Mouse (Mus musculus) left cerebral cortex, adult 11 months (tissue): ENCODE data around the gene Tbc1d22a.

ENCODE experiments used
- DNase-seq: peaks from one replicate; pipeline ENCODE4 v3.0.0; 2022; ENCODE audit warnings: low spot score

Tbc1d22a gene

DNA sequence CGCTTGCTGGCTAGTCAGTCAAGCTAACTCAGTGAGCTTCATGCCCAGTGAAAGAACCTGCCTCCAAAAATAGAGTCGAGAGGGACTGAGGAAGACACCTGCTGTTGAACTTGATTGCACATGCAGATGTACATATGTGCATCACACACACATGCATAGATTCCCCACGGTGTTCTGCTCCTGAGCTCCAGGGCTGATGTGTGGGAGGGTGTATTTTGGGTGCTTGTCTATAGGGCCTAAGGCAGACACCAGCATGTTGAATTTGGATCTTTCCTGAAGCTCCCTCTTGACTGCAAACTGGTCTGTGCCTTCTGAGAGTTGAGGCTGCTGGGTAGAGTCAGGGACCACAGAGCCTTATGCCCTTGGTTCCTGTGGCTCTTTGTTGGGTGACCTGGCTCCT is 23.8 kb downstream of the Tbc1d22a start:
- DNase-seq: no peak

DNA sequence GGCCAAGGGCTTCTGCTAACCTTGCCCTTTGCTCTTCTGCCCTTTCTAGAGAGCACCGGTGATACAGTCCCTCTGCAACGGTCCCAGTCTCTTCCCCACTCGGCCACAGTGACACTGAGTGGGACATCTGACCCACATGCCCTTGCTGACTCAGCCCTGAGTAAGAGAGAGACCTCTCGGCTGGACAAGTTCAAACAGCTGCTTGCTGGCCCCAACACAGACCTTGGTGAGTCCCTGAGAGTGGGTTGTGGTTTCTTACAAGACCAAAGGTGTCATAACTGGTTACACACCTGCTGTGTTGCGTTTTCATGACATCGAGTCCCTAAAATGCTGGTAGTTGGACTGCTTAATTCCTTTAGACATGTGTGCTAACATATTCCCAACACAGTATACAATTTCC is 24.8 kb downstream of the Tbc1d22a start:
- no peak for DNase-seq

DNA sequence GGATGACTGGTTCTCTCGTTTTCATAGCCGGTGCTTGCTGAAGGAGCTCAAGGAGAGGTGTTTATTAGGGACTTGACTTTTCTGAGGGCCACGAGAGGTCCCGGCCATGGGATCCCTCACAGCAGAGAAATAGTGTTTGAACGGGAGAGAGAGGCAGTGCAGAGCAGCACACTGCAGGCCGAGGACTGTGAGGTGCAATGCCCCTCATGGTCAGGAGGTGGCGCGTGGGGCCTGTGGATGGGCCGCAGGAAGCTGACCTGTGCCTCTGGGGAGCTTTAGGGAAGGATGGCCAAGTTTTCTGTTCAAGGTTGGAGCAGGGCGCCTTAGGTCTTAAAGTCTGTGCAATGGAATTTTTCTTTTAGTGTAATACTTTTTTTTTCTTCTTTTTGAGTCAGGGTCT is 25.5 kb downstream of the Tbc1d22a start:
- DNase-seq: no peak

DNA sequence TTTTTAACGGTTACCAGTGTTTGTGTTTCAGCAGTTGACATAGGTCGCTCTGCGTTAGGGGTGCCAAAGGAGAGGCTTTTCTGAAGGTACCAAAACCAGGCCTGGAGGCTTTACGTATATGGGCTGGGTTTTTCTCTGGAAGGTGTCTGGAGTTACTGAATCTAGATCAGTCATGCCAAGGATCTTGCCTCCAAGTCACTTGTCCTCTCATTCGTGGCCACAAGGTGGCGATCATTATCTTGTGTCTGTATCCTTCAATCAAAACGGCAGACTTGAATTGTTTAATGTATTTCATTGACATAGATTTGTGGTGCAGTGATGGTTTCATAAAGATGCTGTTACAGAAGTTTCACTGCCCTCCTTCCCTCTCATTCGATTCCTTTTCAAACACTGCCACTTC is 29.4 kb downstream of the Tbc1d22a start:
- no peak for DNase-seq

DNA sequence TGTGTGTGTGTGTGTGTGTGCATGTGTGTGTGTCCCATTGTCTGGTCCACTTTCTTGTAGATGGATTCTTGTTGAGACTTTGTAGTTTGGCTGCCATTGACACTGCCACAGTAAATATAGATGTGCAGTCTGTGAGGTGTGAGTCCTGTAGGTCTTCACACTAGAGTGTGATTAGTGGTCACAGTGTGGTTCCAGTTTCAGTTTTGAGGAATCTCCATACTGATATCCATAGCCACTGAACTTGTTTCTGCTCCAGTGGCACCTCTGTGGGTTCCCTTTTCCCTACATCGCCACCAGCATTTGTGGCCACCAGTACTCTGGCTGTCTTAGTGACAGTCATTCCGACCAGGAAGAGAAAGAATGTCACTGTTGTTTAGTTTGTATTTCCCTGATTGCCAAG is 30.1 kb downstream of the Tbc1d22a start:
- no peak for DNase-seq

DNA sequence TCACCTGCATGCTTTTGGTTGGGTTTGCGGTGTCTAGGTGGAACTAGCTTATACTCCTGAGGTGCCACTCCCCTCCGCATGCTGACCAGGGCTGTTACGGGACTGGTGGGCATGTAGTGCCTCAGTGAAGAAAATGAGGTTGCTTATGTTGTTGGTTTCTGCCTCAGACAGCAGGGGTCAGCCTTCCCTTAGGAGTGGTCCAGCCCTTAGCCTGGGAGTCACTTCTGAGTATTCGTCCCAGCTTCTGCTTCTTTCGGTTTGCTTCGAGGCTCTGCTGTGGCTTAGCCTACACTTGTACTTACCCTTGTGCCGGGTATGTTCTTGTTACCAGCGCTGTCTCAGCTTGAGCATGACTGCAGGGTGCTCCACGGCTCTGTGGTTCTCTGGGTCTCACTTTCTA is 36.0 kb downstream of the Tbc1d22a start:
- DNase-seq: no peak

DNA sequence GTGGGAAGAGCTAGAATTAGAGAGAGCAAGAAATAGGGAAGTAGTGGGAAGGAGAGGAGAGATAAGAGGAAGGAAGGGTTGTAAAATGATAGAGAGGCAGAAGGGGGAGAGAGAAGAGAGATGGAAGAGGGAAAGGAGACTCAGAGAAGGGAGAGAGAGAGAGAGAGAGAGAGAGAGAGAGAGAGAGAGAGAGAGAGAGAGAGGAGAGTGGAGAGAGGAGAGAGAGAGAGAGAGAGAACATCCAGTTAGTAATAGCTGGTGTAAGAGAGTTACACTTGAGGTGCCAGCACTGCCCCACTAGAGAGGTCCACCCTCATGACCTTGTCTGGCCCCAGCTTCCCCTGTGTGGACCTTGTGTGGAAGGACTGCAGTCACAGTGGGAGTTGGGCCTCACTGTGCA is 37.9 kb downstream of the Tbc1d22a start:
- DNase-seq: no peak

DNA sequence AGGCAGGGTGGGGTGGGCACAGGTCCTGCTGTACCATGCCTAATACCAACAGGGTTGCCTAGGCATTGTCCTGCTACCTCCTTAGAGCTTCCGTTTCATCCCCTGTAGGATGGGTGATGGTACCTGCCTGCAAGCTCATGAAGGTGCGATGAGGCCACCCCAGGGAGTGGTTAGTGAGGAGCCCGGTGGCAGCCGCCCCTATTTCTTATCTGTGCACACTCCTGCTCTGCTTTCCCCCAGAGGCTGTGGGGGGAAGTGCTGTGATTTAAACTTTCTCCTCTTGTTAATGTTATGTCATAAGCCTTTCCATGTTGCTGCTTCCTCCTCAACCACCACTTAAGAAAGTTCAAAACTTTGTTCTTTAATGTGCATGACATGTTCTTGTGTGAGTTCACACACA is 38.4 kb downstream of the Tbc1d22a start:
- no peak for DNase-seq

DNA sequence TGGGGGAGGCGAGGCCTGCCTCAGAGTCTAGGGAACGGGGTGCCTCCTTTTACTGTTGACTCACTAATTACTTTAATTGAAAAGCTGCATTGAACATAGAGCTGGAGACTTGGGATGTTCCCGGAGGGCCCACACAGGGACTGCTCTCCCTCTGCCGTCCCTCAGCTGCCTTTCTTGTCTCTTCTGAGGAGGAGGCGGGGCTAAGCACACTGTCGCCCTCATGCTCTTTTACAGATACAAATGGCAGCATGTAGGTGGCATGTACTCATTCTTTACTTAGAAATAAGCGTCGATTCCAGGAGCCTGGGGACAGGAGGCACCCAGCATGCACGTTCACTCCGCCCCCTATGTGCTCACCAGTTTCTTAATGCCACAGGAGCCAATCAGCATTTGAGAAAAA is 39.2 kb downstream of the Tbc1d22a start:
- no peak for DNase-seq

DNA sequence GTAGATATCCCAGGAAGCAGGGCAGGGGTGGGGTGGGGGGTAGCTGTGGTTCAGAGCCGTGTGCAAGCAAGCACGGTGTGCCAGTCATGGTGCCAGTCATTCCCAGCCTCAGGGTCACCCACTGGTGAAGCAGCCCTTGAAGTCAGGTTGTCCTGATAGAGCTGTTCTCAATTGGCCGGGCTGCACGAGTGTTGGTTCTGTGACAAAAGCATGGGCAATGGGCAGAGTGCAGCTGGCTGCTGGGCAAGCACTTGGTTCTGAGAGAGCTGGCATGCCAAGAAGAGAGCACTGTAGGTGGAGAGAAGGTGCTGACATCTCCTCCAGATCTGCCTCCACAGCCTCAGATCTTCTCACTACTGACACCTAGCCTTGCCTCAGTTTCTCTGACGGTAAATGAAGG is 41.9 kb downstream of the Tbc1d22a start:
- no peak for DNase-seq

DNA sequence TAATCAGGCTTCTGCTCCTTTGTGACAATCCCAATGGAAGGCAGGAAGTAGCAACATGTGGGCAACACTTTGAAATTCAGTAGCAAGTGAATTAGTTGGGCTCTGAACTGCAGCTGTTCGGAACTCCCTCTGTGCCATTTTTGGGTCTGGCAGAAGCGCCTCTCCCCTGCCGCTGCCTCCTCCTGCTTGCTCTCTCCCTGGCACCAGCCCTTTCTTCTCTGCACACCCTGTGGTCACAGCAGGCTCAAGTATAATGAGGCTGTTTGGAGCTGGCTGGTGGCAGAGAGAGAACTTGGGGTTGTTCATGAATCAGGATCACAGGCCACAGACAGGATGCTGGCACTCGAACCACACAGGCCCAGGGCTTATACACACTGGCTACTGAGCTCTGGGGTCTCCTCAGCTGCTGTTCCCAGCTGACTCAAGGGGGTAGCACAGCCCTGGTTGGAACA is 42.5 kb downstream of the Tbc1d22a start:
- no peak for DNase-seq

DNA sequence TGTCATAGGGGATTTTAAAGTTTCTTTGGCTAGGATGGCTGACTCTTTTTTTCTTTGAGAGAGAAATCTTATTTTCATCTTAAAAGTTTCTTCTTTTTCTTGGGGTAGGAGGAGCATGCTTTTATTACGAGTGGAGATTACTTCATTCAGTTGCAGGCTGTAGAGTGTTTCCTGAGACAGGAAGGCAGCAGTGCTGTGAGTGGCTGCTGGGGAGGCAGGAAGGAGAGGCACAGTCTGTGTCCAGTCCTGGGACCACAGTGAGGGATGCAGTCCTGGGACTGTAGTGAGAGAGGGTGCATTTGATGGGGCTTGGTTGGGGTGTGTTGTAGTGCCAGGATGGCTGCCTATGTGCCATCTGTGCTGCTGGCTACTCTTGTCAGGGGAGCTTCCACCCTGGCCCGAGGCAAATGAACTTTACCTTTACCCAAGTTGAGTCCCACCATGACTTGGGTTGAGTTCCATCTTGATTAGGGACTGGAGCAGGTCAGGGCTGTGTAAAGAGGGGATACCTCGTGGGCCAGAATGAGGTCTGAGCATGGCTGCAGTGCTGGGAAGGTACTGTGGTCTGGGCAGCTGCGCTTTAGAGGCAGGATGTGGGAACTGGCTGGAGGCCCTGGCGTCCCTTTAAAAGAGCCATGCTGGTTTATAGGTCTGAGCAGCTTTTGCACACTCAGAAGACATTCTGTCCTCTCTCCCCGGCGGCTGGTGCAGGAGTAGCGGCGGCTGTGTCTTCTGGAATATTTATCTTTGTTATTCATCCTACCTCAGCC is 43.8 kb downstream of the Tbc1d22a start:
- DNase-seq: no peak

DNA sequence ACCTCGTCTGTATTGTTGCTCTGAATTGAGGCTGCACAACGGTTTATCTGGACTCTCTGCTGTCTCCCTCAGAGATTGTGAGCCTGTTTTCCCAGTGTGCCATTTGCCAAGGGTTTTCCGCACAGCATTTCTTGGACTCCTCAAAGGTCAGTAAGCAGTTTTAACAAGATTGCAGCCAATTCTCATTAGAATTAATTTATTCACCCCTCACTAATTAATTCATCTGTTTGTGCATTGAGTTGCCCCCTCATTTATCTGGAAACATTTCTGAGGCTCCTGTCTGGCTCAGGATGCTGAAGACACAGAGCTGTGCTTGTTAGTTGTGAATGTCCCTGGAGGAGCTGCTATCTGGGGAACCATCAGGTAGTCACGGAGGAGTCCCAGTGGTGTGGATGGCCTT is 45.0 kb downstream of the Tbc1d22a start:
- no peak for DNase-seq

DNA sequence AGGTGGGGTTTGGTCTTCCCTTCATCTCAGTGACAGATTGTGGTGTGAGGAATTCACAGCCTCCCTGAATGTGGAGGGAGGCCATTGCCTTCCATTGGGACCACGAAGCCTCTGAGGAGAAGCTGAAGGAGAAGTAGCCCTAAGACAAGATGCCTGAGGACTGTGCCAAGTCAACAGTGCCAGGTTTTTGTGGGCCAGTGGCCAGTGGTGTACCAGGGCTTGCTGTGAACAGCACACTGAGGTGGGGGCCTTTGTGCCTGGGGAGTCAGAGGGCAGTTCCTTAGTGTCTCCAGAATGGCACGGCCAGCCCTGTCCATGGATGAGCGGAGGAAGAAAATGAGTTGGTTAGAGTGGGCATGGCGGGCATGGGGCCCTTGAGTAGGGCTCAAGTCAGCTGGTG is 45.9 kb downstream of the Tbc1d22a start:
- DNase-seq: no peak

DNA sequence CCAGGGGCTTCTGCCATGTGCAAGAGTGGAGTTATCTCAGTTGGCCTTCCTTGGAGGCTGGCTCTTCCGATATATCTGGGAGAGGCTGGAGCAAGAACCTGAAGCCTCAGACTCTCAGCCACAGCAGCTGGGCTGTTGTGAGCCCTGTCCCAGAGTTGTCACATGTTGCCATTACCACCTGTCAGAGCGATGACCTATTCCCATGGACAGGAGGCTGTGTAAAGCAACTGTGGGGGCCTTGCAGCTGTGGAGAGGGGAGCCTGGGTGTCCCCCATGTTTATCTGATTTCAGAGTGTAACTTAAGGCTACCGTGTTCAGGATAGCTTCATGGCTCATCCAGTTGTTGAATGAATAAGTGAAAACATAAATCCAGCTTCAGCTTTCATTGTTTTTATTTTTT is 50.1 kb downstream of the Tbc1d22a start:
- DNase-seq: no peak

DNA sequence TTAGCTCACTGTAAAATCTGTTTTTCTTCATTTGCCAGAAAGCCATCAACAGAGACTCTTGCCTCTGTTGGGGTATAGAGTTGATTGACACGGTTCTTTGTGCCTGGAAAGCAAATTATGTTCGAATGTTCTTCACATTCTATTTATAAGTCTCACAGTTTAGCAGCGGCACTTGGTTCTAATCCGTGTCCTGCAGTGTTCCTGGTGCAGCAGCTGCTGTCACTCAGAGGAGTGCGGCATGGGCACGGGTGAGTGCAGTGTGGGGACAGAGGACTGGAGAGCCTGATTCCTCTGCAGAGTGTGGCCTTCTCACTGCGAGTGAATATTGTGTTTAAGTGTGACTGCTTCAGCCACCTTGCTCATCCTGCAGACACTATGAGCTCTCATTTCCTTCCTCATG is 50.5 kb downstream of the Tbc1d22a start:
- no peak for DNase-seq

DNA sequence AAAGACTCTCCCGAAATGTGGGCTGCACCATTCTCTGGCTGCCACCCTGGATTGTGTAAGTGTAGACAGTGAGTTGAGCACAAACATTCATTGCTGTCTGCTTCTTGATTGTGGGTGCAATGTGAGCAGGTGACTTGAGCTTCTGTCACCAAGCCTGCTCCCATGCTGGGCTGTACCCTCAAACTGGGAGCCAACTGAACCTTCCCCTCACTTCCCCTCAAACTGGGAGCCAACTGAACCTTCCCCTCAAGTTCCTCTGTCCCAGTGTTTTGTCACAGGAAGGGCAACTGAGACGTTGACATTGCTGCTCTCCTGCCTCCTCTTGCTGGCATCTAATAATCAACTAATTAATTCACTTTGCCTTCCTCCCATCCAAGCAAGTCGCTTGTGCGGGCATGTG is 52.7 kb downstream of the Tbc1d22a start:
- DNase-seq: no peak

DNA sequence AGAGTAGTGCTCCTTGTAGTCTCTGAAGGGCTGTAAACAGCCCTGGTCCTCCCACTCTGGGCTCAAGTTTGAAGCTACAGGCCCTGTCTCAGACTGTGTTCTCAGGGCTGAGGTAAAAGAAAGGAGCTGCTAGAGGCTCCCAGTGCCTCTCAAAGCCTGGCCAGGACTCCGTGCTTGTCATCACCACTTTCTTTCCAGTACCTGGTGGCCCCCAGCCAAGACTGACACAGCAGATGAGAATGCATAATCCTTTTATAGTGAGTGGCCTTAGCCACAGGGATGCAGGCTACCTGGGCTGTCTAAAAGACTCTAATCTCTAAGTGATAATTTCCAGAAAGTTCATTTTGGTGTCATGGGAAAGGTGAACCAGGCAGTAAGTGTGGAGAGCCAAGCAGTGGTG is 54.3 kb downstream of the Tbc1d22a start:
- no peak for DNase-seq

DNA sequence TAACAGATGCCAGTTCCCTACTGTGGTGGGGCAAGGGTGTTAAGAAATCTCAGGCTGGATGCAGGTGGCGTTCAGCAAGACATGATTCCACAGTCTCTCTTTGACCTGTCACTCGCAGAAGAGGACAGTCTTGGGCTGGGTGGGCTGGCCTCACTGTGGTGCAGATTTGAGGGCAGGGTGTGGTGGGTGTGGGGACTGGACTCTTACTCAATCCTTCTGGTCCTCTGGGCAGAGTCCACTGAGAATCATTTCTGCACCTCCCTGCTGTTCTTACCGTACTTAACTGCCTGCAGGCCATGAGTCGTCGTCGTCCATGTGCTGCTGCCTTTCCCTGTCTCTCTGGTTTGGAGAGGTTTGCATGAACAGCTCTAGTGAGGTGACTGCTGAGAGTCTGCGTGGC is 61.5 kb downstream of the Tbc1d22a start:
- DNase-seq: no peak

DNA sequence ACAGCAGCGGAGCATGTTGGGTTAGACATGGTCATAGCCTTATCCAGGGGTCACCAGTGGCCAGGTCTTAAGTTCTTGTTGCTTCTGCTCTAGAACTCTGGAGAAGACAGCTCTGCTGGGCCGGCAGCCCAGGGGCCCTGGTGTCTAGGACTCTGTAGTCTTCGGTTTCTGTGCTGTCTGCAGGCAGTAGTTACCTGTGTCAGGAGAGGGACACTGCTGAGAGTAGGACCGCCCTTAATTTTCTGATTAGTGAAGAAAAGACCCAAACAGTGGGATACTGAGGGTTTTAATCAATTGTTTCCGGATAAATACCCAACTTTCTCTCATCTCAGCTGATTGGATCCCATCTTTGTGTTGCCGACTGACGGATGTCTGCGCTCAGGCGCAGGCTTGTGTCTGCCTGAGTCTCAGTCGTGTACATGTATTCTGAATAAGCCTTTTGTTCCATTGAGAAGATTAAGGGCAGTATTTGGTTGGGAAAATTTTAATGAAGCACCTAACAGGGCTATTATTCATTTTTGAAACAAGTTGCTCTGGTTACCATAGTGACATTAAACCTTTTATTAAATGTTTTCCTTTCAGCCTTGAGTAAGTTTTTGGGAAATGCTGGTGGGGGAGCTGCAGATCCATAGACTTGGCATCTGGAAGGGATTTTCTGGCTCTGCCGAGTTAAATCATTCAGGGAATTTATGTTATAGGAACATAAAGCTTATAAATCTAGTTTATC is 62.4 kb downstream of the Tbc1d22a start:
- DNase-seq: no peak

DNA sequence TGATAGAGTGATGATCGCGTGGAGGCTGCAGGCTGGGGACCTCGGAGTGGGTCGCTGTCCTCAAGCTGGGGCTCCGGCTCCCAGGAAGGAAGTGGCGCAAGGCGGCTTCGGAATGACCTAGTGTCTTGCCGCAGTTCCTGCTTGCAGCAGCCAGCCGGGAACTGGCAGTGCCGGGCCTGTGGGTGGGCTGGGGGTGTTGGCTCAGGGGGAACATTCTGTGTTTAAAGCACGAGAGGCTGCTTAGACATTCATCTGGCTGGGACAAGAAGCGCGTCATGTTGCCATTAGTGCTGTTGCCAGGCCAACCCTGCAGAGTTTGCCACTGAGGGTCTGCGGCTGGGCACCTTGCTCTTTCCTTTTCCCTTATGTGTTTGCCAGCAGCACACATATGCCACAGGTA is 63.2 kb downstream of the Tbc1d22a start:
- peak; percentile 53 for DNase-seq

DNA sequence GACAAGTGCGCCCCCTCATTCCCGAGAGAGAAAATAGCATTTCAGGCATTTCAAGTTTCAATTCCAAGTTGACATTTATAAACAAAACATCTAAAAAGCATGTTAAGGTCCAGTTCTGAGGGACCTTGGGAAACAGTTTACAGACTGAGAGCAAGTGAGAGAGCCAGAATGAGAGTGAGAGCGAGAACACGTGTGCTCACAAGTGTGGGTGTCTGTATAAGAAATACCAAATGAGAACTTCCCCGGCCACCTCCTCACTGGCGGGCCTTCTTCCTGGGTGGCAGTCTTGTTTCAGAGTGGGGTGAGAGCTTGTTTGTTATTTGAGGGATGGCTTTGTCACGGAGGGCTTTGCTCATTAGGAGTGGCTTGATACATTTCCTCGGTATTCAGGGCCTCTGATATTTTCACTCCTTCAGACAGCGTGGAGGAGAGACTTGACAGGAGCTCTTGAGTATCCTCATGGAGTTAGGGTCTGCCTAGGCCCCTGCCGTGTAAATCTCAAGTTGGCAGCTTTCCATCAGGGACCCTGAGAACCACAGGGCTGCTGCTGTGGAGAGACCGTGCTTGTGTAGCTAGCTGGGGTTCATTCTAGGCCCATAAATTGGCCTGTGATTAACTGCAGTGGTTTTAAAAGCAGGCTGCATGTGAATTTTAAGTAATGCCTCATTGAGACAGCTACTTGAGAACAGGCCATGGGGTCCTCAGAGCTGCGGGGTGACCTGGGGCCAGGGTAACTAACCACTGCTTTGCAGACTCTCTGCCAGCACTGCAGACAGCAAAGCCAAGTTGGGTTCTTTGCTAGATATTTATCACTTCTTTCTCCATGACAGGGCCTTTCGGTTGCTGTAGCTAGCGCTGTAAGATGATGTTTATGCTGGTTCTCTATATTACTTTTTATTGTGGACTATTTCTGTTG is 65.1 kb downstream of the Tbc1d22a start:
- DNase-seq: no peak

DNA sequence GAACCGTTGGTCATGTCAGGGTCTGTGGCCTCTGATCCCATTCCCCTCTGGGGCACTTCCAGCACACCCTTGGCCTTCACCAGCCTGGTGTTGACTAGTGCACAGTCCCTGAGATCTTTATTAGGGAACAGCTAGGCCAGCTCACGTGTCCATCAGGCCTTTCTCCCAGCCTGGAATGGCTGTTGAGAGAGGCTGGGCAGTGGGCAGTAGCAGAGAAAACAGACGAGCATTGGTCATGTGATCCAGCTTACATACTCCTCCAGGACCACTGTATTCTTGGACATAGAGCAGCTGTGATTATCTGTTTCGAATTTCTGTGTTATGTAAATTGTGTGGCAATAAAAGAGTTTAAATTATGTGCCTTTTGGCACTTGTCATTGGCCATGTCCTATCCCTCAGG is 65.9 kb downstream of the Tbc1d22a start:
- DNase-seq: no peak
